Mouse (Mus musculus) hindbrain, embryonic 13.5 days (tissue): Measurements from ENCODE around the gene Clec4d. TPM values are rescaled to one million over a fixed set of nuclear protein-coding genes. Genes with fewer than 3 reads are reported as not detected.
"Not testable (repeated sequence)": the region's sequence is repeated elsewhere in the genome, so short reads cannot be mapped to it uniquely, and the experiment has no call there.

Experiments
- ATAC-seq: fragments of 200-750 bp; cut with Nextera tagmentation; 2 replicates; pipeline ENCODE4 v1.8.0; 2017; ENCODE audit warnings: moderate TSS enrichment; ENCODE audit not compliant: low FRiP score
- H3K27ac ChIP-seq: fragments of 300-500 bp; sonication (generic); 2 replicates; pipeline ENCODE4 v1.5.1; 2015; ENCODE audit warnings: inconsistent platforms, mild to moderate bottlenecking, moderate library complexity
- H3K27me3 ChIP-seq: fragments of 300-500 bp; sonication (generic); 2 replicates; pipeline ENCODE4 v1.6.1; 2015; ENCODE audit warnings: mild to moderate bottlenecking, inconsistent platforms
- H3K36me3 ChIP-seq: fragments of 300-500 bp; sonication (generic); 2 replicates; pipeline ENCODE4 v1.6.1; 2015; ENCODE audit warnings: mild to moderate bottlenecking, inconsistent platforms
- H3K4me1 ChIP-seq: fragments of 300-500 bp; sonication (generic); replicated peaks from 2 replicates; pipeline ENCODE4 v1.6.1; 2015; ENCODE audit warnings: inconsistent platforms
- H3K4me2 ChIP-seq: fragments of 300-500 bp; sonication (generic); 2 replicates; pipeline ENCODE4 v1.6.1; 2015; ENCODE audit warnings: inconsistent platforms, mild to moderate bottlenecking, moderate library complexity
- H3K4me3 ChIP-seq: fragments of 300-500 bp; sonication (generic); 2 replicates; pipeline ENCODE4 v1.5.1; 2015; ENCODE audit warnings: mild to moderate bottlenecking, inconsistent platforms
- H3K9ac ChIP-seq: fragments of 300-500 bp; sonication (generic); 2 replicates; pipeline ENCODE4 v1.6.1; 2015; ENCODE audit warnings: mild to moderate bottlenecking, inconsistent platforms
- H3K9me3 ChIP-seq: fragments of 300-500 bp; sonication (generic); 2 replicates; pipeline ENCODE4 v1.6.1; 2016; ENCODE audit warnings: inconsistent platforms
- WGBS: fragments of 180-500 bp; shearing (Covaris S2); methylation state at CpG from one replicate; pipeline ENCODE4 v1.1.7; 2015; 5-methylcytosine and 5-hydroxymethylcytosine counted together
- polyA plus RNA-seq: library from polyadenylated mRNA; unstranded; fragments of >200 nt; fragmentation: Nextera tagmentation; extraction: Ambion mirVana; gene quantifications from 2 replicates; pipeline ENCODE4 v1.2.1, GENCODE M21; 2015

The Clec4d gene
- polyA plus RNA-seq, 1 experiment from 2014 or later, result not detected

DNA sequence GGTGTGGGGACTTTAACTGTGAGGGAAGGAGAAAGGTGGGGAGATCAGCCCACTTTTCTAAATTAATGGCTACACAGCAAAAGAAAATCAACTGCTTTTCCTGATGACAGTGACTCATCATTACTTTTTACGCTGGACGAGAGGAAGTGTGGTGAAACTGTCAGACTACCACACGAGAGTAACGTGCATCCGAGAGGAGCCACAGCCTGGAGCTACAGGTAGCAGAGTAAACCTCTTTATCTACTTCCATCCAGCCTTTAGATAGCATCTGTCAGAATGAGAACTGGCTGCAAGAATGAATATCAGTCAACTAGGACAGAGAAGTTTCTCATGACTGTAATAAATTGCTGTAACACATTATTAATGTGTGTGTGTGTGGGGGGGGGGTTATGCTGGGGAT is 5.0 kb downstream of the Clec4d start:
- no peaks in the 10 kb centered on the region for H3K4me1 ChIP-seq
- no peak overlapping the region for H3K9ac ChIP-seq
- no peak overlapping the region for H3K4me3 ChIP-seq
- H3K27ac ChIP-seq, result no peak overlapping the region
- no peaks in the 10 kb centered on the region for H3K36me3 ChIP-seq
- ATAC-seq, result no peak
- peaks cover 5% of the 10 kb centered on the region; the same call in 1 of the 2 replicates for H3K9me3 ChIP-seq
- H3K27me3 ChIP-seq, result no peaks in the 10 kb centered on the region
- H3K4me2 ChIP-seq, result no peak overlapping the region
- WGBS, result 87% methylated on average over 5 of the region's 5 CpGs

DNA sequence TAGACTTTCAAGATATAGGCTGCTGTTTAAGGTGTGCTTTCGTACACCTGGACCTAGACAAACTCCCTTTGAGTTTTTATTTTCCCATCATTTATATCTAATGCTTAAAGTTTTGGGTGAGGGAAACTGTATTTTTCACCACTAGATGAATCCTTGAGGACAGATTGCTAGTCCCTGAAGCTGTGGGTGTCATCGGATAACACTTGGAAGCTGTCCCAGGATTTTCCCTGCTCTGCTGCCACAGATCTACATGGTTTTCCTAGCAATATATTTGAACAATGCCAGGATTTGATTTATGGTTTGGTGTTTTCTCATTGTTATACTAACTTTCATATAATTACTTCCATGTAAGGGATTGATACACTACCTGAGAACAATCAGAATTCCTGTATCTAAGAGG is 17.5 kb downstream of the Clec4d start:
- WGBS, result 92% methylated on average over 2 of the region's 2 CpGs
- Histone ChIP-seq H3K36me3 (no peaks in the 10 kb centered on the region), H3K4me1 (no peaks in the 10 kb centered on the region), H3K4me2 (no peak overlapping the region), H3K9me3 (no peaks in the 10 kb centered on the region), H3K27me3 (no peaks in the 10 kb centered on the region), H3K4me3 (no peak overlapping the region), H3K9ac (no peak overlapping the region), H3K27ac (no peak overlapping the region)
- no peak for ATAC-seq

DNA sequence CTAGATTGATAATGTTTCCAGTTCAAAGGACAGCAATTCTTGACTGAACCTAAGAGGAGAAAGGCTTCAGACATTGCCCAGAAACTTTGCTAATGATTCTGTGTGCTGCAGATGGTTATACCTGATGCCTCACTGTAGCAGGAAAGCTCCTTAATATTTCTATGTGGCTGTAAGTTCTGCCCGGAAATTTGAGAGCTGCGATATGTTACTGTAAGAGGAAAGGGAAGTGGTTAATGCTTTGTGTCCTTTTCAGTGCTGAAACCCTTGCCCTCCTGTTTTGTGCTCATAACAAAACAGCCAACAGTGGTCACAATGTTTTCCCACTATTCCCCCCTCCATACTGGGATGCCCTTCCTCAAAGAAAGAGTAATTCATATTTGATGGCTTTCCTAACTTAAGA is 24.4 kb downstream of the Clec4d start:
- WGBS, result 91% methylated on average over 2 of the region's 2 CpGs
- Histone ChIP-seq H3K36me3 (no peaks in the 10 kb centered on the region), H3K4me3 (no peak overlapping the region), H3K27ac (no peak overlapping the region), H3K9ac (no peak overlapping the region), H3K4me2 (no peak overlapping the region), H3K27me3 (no peaks in the 10 kb centered on the region), H3K9me3 (no peaks in the 10 kb centered on the region), H3K4me1 (no peaks in the 10 kb centered on the region)
- ATAC-seq, result no peak

DNA sequence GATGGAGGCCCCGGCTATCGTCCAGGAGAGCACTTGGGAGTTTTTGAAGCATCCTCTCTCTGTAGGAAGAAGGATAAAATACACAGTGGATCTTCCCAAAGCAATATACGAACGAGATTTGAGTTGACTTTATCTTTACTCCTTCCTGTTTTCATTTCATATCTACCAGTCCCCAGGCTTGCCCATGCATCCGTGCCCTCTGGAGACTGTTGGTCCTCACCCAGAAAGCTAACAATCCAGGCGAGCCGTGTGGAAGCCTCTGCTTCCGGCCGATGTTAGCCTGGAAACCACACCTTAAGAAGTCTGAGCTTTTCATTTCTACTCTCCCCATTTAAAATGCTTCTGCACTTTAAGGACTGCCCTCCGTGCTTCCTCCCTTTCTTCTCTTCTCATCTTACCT is 27.0 kb downstream of the Clec4d start:
- H3K9me3 ChIP-seq, result no peaks in the 10 kb centered on the region
- H3K4me1 ChIP-seq, result no peaks in the 10 kb centered on the region
- no peak overlapping the region for H3K4me3 ChIP-seq
- no peak overlapping the region for H3K9ac ChIP-seq
- H3K27ac ChIP-seq, result no peak overlapping the region
- 91% methylated on average over 10 of the region's 10 CpGs for WGBS
- H3K4me2 ChIP-seq, result no peak overlapping the region
- ATAC-seq, result no peak
- no peaks in the 10 kb centered on the region for H3K27me3 ChIP-seq
- no peaks in the 10 kb centered on the region for H3K36me3 ChIP-seq

DNA sequence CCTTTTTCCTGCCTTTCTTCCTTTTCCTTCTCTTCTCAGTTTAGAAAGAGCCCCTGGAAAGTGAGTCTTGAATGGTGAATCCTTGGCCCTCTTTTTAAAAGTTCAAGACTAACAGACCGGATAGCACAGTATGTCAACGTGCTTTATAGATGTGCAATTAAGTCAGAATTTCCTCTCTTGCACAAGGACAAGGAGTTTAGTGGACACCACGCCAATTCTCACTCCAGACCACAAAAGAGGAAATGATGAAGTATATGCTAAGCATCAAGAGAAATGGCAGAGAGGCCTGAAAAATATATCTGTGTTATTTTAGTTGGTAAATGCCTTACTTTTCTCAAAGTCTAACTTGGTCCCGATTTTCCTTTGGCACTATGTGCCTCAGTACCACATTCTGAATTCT is 27.8 kb downstream of the Clec4d start, which contains the start of gene Clec4e:
Gene Clec4e, minus strand, starts transcription at position 118 of the 400 bp plus-strand sequence.
- 79% methylated on average over 4 of the region's 4 CpGs for WGBS
- Histone ChIP-seq H3K27ac (no peak within 1 kb of the TSS), H3K36me3 (no peaks in the 10 kb centered on the region), H3K4me2 (no peak within 1 kb of the TSS), H3K27me3 (no peaks in the 10 kb centered on the region), H3K9ac (no peak within 1 kb of the TSS), H3K4me3 (no peak within 1 kb of the TSS), H3K9me3 (no peaks in the 10 kb centered on the region), H3K4me1 (no peaks in the 10 kb centered on the region)
- ATAC-seq, result no peak

DNA sequence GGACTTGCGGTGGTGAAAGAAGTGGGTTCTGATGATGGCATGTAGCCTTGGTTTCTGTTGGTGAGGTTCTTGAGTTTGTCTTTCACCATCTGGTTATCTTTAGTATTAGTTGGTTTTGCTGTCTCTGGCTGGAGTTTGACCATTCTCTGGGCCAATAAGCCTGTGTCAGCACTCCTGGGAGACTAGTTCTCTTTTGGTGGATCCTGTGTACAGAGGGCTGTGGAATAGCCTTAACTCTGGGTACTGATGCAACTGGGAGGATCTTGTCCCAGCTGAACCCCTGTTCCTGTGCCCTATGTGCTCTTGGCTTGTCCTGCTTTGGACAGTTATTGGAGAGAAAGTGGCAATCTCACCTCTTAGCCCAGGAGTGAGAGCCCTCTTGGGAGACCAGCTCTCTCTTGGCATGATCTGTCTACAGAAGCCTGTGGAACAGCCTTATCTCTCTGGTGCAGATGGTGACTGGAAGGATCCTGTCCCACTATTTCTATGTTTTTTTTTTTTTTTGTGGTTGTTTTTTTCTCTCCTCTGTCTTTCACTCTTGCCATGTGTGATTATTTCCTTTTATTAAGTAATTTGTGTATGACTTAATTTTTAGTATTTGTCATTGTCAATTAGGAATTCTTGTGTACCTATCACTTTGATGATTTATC is 31.0 kb downstream of the Clec4d start:
- H3K9me3 ChIP-seq, result no peaks in the 10 kb centered on the region
- H3K4me1 ChIP-seq, result no peaks in the 10 kb centered on the region
- no peak overlapping the region for H3K4me3 ChIP-seq
- H3K36me3 ChIP-seq, result no peaks in the 10 kb centered on the region
- H3K27me3 ChIP-seq, result no peaks in the 10 kb centered on the region
- no peak overlapping the region for H3K9ac ChIP-seq
- WGBS, result 93% methylated on average over 1 of the region's 1 CpGs
- no peak overlapping the region for H3K27ac ChIP-seq
- no peak for ATAC-seq
- no peak overlapping the region for H3K4me2 ChIP-seq

DNA sequence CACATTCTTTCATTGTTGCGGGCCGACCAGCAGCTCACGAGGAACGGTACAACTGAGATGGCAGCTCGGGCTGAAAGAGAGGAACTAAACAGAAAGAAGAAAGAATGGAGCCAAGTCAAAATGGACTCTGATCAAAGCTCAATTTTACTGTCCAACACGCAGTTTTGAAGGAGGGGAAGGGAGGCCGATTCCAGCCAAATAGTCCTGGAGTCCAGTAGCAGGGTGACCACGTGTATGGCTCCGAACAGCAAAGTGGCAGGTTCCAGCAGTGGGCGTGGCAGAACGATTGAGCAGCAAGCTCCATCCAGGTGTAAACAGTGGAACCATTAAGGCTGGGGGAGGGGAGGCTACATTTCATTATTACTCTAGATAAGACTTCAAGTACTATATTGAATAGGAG is 31.6 kb downstream of the Clec4d start:
- 94% methylated on average over 11 of the region's 11 CpGs for WGBS
- H3K27ac ChIP-seq, H3K4me1 ChIP-seq, H3K9me3 ChIP-seq, H3K36me3 ChIP-seq, H3K4me2 ChIP-seq, H3K4me3 ChIP-seq, H3K27me3 ChIP-seq, H3K9ac ChIP-seq, ATAC-seq: not testable (repeated sequence)

DNA sequence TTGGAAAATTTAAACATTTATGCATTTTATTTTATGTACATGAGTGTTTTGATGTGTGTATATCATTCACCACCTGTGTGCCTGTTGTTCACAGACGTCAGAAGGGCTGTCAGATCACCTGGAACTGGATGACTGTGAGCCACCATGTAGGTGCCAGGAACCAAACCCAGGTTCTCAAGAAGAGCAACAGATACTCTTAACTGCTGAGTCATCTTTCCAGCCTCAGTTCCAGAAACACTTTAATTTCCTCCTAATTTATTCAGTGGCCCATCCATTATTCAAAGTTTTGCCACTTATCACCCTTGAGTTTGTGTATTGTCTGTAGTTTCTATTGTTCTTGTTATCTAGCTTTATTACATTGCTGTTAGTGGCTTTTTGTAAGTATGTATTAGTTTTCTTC is 34.8 kb downstream of the Clec4d start:
- Histone ChIP-seq H3K4me3 (no peak overlapping the region), H3K9ac (no peak overlapping the region), H3K9me3 (no peaks in the 10 kb centered on the region), H3K27me3 (no peaks in the 10 kb centered on the region), H3K36me3 (no peaks in the 10 kb centered on the region), H3K4me2 (no peak overlapping the region), H3K27ac (no peak overlapping the region), H3K4me1 (no peaks in the 10 kb centered on the region)
- WGBS, result 72% methylated on average over 1 of the region's 1 CpGs
- no peak for ATAC-seq

DNA sequence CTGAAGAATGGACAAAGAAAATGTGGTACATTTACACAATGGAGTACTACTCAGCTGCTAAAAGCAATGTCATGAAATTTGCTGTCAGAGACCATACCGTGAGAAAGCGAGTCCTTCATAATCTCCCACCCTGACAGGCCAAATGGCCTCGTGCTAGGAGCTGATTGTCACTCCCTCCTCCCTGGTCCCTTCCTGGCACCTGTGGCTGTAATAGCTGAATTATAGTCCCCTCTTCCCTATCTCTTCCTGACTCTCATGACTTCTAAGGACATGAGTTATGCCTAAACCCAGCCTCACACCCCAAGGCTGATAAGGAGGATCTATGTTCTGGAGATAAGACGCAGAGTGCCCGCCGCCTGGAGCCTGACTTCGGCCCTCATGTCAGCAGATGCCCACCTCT is 44.4 kb downstream of the Clec4d start:
- not testable (repeated sequence) for H3K36me3 ChIP-seq, H3K27me3 ChIP-seq, H3K9me3 ChIP-seq, ATAC-seq, H3K27ac ChIP-seq, H3K9ac ChIP-seq, H3K4me3 ChIP-seq, H3K4me1 ChIP-seq, H3K4me2 ChIP-seq
- 90% methylated on average over 7 of the region's 7 CpGs for whole genome bisulfite sequencing

DNA sequence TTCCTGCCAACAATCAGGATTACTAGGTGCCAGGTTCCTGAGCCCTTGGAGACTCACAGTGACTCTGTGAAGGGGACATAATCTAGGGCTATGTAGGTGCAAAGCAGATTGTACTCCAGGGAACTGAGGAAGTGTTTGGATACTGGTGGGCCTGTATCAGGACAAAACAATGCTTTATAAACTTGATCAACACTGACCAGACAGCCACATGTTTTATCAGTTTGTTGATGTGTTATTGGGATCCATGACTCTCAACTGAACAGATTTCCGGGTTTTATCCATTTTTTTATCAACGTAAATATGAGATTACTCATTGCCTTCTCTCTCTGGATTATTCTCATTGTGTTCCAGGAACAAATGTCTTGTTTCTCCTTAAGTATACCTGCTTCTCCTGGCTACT is 46.1 kb downstream of the Clec4d start, which contains the start of gene Vmn2r19:
Gene Vmn2r19, plus strand, starts transcription at position 301 of the 400 bp plus-strand sequence.
- Histone ChIP-seq H3K9ac (no peak within 1 kb of the TSS), H3K9me3 (no peaks in the 10 kb centered on the region), H3K4me2 (no peak within 1 kb of the TSS), H3K4me3 (no peak within 1 kb of the TSS), H3K4me1 (no peaks in the 10 kb centered on the region), H3K27ac (no peak within 1 kb of the TSS), H3K36me3 (no peaks in the 10 kb centered on the region), H3K27me3 (no peaks in the 10 kb centered on the region)
- WGBS, result 84% methylated on average over 2 of the region's 2 CpGs
- no peak for ATAC-seq

Other genes starting within 250 kb of the Clec4d start
- gene Clec4b1, start 212.1 kb upstream of the Clec4d start, polyA plus RNA-seq, result not detected in 2 replicates
- gene Clec4a2, start 155.7 kb upstream of the Clec4d start, polyA plus RNA-seq, result 1.0 and 1.4 TPM in 2 replicates
- gene Clec4b2, start 89.2 kb upstream of the Clec4d start, polyA plus RNA-seq, result not detected in 2 replicates
- gene Clec4n, start 32.3 kb upstream of the Clec4d start, polyA plus RNA-seq, result 0.71 and 1.2 TPM in 2 replicates
- not detected in 2 replicates for gene Clec4e, start 27.8 kb downstream of the Clec4d start, polyA plus RNA-seq
- not detected in 2 replicates for gene Vmn2r19, start 46.2 kb downstream of the Clec4d start, polyA plus RNA-seq
- gene Vmn2r20, start 156.0 kb downstream of the Clec4d start, polyA plus RNA-seq, result not detected in 2 replicates